Mouse (Mus musculus): Measurements from ENCODE around the gene Pex14. TPM values are rescaled to one million over a fixed set of nuclear protein-coding genes. Genes with fewer than 3 reads are reported as not detected.
A peak's percentile ranks its signal among the peaks of the same experiment; 100 is the strongest.

The Pex14 gene
- polyA plus RNA-seq, 1 experiment from 2014 or later = 56.8 TPM

GRCm38 (mm10) chr4:148960011-148960410, 139.7 kb downstream of the Pex14 start:
- H3K4me1 ChIP-seq = no peaks in the 10 kb centered on the region; the same call in 1 of the 2 replicates
- no peak overlapping the region for H3K4me2 ChIP-seq (replicated peaks)
- 79% methylated on average over 12 of the region's 12 CpGs for WGBS
- H3K36me3 ChIP-seq = peaks cover 21% of the 10 kb centered on the region
- peaks cover 6% of the 10 kb centered on the region for H3K27me3 ChIP-seq (replicated peaks)
- H3K27ac ChIP-seq = no peak overlapping the region
- H3K9me3 ChIP-seq = no peaks in the 10 kb centered on the region
- ATAC-seq (ENCODE audit: low FRiP score, low read depth) = no peak
- no peak overlapping the region for H3K4me3 ChIP-seq
- H3K9ac ChIP-seq = no peak overlapping the region

DNA sequence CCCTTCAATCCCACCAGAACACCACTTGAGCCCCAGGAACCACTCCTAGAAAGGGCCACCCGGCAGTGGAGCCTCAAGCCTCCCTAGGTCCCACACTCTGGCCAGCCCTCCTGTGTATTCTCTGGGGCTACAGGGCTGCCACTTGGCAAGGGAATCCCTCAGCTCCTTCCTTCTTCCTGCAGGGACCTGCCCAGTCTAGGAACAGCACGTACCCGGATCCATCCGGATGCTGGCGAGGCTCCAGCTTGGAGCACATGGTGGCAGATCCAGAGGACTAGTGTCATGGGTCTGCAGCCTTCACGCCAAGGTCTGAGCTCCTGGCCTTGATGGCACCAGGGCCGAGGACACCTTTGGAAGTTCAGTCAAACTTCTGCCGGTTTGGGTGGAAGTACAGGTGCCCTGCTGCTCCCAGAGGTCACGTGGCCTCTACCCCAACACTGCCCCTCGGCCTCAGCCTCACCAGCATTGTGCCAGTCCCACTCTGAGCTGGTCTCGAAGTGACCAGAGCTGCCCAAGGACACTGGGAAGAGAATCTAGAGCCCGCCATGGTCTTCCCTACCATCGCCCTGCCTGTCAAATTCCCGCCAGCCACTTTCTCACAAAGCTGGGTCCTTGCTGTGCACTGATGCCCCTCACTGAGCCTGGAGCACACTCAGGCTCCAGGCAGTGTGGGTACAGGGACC, 144.4 kb downstream of the Pex14 start:
- WGBS = 87% methylated on average over 14 of the region's 14 CpGs
- no peaks in the 10 kb centered on the region for H3K9me3 ChIP-seq
- H3K27ac ChIP-seq = no peak overlapping the region
- H3K27me3 ChIP-seq (replicated peaks) = peaks cover 44% of the 10 kb centered on the region
- peaks cover 4% of the 10 kb centered on the region; the same call in 1 of the 2 replicates for H3K36me3 ChIP-seq
- peaks cover 28% of the 10 kb centered on the region for H3K4me1 ChIP-seq
- no peak overlapping the region for H3K9ac ChIP-seq
- H3K4me2 ChIP-seq (replicated peaks) = no peak overlapping the region
- H3K4me3 ChIP-seq = no peak overlapping the region
- no peak for ATAC-seq (ENCODE audit: low FRiP score, low read depth)

DNA sequence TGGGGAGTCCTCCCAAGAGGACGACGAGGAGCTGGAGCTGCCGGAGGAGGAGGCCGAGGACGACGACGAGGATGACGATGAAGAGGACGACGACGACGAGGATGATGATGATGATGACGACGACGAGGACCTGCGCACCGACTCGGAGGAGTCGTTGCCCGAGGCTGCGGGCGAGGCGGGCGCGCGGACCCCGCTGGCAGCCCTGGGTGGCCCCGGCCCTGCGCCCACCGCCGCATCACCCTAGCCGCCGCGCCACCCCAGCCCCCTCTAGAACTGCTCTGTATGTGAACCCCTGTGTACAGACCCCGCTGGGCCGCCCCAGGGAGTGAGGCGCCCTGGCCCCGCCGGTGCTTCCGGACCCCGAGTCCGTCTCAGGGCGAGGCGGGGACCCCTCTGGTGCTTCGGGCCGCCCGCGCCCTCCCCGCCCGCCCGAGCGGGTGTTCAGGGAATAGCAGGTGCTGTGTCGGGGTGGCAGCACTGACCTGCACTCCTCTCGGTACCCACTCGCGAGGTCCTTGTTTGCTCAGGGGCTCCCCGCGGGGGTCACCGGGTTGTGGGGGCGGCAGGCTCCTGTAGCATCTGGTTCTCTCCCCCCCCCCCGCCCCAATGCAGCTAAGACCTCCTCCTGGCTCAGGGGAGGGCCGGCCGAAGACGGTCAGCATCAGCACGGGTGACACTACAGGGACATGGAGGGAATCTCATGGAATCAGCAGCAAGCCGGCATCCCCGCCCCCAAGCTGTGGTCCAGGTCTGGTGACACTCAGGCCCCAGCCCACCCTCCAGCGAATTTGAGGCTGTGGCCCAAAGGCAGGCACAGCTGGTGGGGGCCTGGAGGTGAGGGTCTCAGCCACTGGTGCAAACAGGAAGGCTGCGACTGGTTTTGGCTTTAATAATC, 147.1 kb downstream of the Pex14 start:
- Histone ChIP-seq H3K27me3 (replicated peaks) (peaks cover 71% of the 10 kb centered on the region), H3K9me3 (no peaks in the 10 kb centered on the region), H3K27ac (no peak overlapping the region), H3K4me2 (replicated peaks) (peak overlapping the region; percentile 73), H3K36me3 (no peaks in the 10 kb centered on the region; the same call in none of the 2 replicates), H3K4me1 (peaks cover 33% of the 10 kb centered on the region), H3K9ac (peak overlapping the region; percentile 51), H3K4me3 (peak overlapping the region; percentile 32)
- peak; percentile 30; the same call in 1 of the 2 replicates for ATAC-seq (ENCODE audit: low FRiP score, low read depth)
- WGBS = 2% methylated on average over 69 of the region's 69 CpGs

DNA sequence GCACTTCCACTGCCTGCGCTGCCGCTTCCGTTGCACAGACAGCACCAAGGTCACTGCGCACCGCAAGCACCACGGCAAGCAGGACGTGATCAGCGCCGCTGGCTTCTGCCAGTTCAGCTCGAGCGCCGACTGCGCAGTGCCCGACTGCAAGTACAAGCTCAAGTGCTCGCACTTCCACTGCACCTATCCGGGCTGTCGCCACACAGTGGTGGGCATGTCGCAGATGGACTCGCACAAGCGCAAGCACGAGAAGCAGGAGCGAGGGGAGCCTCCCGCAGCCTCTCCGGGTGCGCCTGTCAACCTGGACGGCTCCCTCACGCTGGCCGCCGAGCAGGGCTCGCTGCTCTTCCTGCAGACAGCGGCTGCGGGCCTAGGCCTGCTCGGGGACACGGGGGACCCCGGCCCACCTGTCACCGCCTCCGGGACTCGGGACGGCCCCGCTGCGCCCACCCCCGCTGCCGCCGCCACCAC, 147.8 kb downstream of the Pex14 start:
- ATAC-seq (ENCODE audit: low FRiP score, low read depth) = peak; percentile 24; the same call in 1 of the 2 replicates
- H3K4me1 ChIP-seq = peaks cover 33% of the 10 kb centered on the region

DNA sequence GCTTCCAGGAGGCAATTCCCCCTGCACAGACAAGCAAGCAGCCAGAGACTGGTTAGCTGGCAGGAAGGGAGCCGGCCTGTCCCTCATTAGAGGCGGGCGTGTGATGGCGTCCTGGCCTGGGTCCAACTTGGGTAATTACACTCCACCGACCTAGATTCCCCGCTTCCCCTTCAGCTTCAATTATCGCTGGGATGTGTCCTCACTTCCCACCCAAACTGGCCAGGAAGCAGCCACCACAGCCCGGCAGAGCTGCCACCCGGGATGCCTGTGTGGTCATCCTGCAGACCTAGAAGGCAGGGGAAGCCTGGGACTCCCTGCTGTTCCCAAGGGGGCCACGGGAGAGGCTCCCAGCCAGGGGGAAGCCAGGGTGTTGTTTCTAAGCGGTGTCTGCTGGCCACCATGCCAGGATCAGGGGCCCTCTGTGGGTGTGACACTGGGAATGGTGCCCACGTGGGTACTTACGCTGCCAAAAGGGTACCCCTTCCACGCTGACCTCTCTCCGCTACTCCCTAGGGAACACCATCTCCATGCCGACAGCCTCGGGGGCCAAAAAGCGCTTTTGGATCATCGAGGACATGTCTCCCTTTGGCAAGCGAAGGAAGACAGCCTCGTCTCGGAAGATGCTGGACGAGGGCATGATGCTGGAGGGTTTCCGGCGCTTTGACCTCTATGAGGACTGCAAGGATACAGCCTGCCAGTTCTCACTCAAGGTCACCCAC, 148.6 kb downstream of the Pex14 start:
- Histone ChIP-seq H3K4me1 (peaks cover 33% of the 10 kb centered on the region), H3K4me2 (replicated peaks) (peak overlapping the region; percentile 73), H3K36me3 (peaks cover 4% of the 10 kb centered on the region), H3K9ac (no peak overlapping the region), H3K27me3 (replicated peaks) (peaks cover 73% of the 10 kb centered on the region), H3K4me3 (no peak overlapping the region; the same call in 1 of the 2 replicates), H3K9me3 (no peaks in the 10 kb centered on the region), H3K27ac (no peak overlapping the region)
- no peak for ATAC-seq (ENCODE audit: low FRiP score, low read depth)
- 29% methylated on average over 25 of the region's 25 CpGs for WGBS

More for the DNA sequence above, 147.8 kb downstream of the Pex14 start:
- H3K4me3 ChIP-seq = peak overlapping the region; percentile 32
- H3K4me2 ChIP-seq (replicated peaks) = peak overlapping the region; percentile 73
- peaks cover 73% of the 10 kb centered on the region for H3K27me3 ChIP-seq (replicated peaks)
- no peaks in the 10 kb centered on the region for H3K9me3 ChIP-seq
- peak overlapping the region; percentile 51; the same call in 1 of the 2 replicates for H3K9ac ChIP-seq
- H3K27ac ChIP-seq = no peak overlapping the region
- 1% methylated on average over 41 of the region's 44 CpGs for WGBS
- H3K36me3 ChIP-seq = peaks cover 4% of the 10 kb centered on the region

GRCm38 (mm10) chr4:148950487-148950886, 149.2 kb downstream of the Pex14 start:
- no peak for ATAC-seq (ENCODE audit: low FRiP score, low read depth)
- peaks cover 33% of the 10 kb centered on the region for H3K4me1 ChIP-seq
- no peak overlapping the region for H3K4me2 ChIP-seq (replicated peaks)
- WGBS = 80% methylated on average over 6 of the region's 6 CpGs
- H3K27me3 ChIP-seq (replicated peaks) = peaks cover 72% of the 10 kb centered on the region
- H3K4me3 ChIP-seq = no peak overlapping the region
- no peaks in the 10 kb centered on the region for H3K9me3 ChIP-seq
- peaks cover 4% of the 10 kb centered on the region for H3K36me3 ChIP-seq
- H3K27ac ChIP-seq = no peak overlapping the region
- H3K9ac ChIP-seq = no peak overlapping the region

DNA sequence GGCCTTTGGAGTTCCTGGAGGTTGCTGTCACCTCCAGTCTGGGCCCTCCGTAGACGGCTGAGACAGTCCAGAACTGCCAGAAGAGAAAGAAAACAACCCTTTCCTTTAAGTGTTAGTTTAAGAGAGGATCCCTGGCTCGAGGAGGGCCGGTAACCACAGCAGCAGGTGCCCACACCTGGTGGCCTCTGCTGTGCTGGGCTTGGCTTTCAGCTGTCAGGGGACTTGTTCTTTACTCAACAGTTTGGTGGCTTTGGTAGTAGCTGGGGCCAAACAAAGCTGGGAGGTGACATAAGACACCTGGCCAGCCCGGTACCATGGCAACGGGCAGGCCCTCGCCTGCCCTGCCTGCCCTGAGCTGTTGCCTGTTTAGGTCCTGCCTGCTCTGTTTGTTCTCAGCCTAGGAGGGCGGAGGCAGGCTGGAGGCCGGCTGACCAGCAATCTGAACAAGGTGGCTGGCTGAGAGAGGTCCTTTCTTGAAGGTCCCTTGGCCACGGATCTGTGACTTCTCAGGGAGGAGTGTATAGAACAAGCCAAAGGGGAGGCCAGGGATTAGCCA, 151.8 kb downstream of the Pex14 start:
- Histone ChIP-seq H3K4me3 (no peak overlapping the region), H3K36me3 (peaks cover 7% of the 10 kb centered on the region), H3K9ac (no peak overlapping the region), H3K4me1 (peaks cover 32% of the 10 kb centered on the region), H3K4me2 (replicated peaks) (no peak overlapping the region), H3K27ac (no peak overlapping the region), H3K9me3 (no peaks in the 10 kb centered on the region), H3K27me3 (replicated peaks) (peaks cover 65% of the 10 kb centered on the region)
- WGBS = 55% methylated on average over 10 of the region's 10 CpGs
- ATAC-seq (ENCODE audit: low FRiP score, low read depth) = no peak

GRCm38 (mm10) chr4:148946071-148946470, 153.6 kb downstream of the Pex14 start:
- H3K4me2 ChIP-seq (replicated peaks) = no peak overlapping the region

DNA sequence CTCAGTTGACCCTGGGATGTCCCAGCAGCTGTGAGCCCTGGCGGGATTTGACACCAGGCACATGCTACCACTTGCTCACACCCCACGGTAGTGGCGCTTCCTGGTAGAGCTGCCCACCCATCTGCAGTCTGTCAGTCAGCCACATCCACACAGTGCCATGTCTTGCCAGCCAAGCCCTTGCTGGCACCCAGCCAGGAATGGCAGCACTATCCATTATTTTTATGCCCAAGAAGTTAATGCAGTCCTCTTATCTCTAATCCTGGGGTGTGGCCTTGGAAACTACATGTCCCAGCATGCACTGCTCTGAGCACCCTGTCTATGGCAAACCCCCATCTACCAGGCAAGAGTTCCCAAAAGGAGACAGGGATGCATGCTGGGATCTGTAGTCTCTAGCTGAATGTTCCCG, 154.2 kb downstream of the Pex14 start:
- no peak for ATAC-seq (ENCODE audit: low FRiP score, low read depth)
- no peak overlapping the region for H3K9ac ChIP-seq
- H3K27me3 ChIP-seq (replicated peaks) = peaks cover 46% of the 10 kb centered on the region
- no peaks in the 10 kb centered on the region for H3K9me3 ChIP-seq
- 75% methylated on average over 4 of the region's 4 CpGs for WGBS
- H3K4me3 ChIP-seq = no peak overlapping the region
- peaks cover 7% of the 10 kb centered on the region for H3K36me3 ChIP-seq
- no peak overlapping the region for H3K27ac ChIP-seq
- H3K4me2 ChIP-seq (replicated peaks) = no peak overlapping the region
- H3K4me1 ChIP-seq = peaks cover 19% of the 10 kb centered on the region

More at GRCm38 (mm10) chr4:148946071-148946470, 153.6 kb downstream of the Pex14 start:
- Histone ChIP-seq H3K36me3 (peaks cover 7% of the 10 kb centered on the region), H3K4me1 (peaks cover 19% of the 10 kb centered on the region), H3K9ac (no peak overlapping the region), H3K9me3 (no peaks in the 10 kb centered on the region), H3K27me3 (replicated peaks) (peaks cover 52% of the 10 kb centered on the region), H3K4me3 (no peak overlapping the region), H3K27ac (no peak overlapping the region)
- no peak for ATAC-seq (ENCODE audit: low FRiP score, low read depth)
- WGBS = 89% methylated on average over 8 of the region's 8 CpGs

- ATAC-seq (ENCODE audit: low FRiP score, low read depth) = no peak
- Histone ChIP-seq H3K27me3 (replicated peaks) (peaks cover 29% of the 10 kb centered on the region), H3K9me3 (no peaks in the 10 kb centered on the region), H3K27ac (no peak overlapping the region), H3K4me2 (replicated peaks) (no peak overlapping the region), H3K36me3 (peaks cover 16% of the 10 kb centered on the region), H3K4me3 (no peak overlapping the region), H3K9ac (no peak overlapping the region), H3K4me1 (peaks cover 30% of the 10 kb centered on the region)
- WGBS = 24% methylated on average over 5 of the region's 5 CpGs
Observed at GRCm38 (mm10) chr4:148943099-148943498, 156.6 kb downstream of the Pex14 start.

DNA sequence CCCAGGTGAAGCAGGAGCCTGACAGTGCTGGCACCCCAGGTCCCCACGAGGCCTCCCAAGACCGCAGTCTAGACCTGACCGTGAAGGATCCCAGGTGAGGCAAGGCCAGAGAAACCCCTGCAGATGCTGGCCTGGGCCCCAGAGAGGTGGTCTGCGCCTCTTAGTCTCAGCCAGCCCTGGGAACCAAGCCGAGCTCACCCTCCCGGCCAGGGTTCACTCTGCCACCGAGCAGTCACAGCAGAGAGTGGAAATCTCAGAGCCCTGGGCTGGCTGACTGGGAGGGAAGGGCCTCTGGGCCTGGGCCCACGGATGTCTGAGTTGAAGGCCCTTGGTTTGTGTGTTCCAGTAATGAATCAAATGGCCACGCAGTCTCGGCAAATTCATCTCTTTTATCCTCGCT, 158.4 kb downstream of the Pex14 start:
- ATAC-seq (ENCODE audit: low FRiP score, low read depth) = no peak
- Histone ChIP-seq H3K9me3 (no peaks in the 10 kb centered on the region), H3K4me3 (no peak overlapping the region), H3K27ac (no peak overlapping the region), H3K4me2 (replicated peaks) (peak overlapping the region; percentile 48; the same call in 1 of the 2 replicates), H3K4me1 (peaks cover 26% of the 10 kb centered on the region), H3K27me3 (replicated peaks) (peaks cover 39% of the 10 kb centered on the region), H3K36me3 (peaks cover 19% of the 10 kb centered on the region), H3K9ac (0 out of 2 replicates have a peak overlapping the region, but pooled peaks have one; percentile 17)
- WGBS = 35% methylated on average over 11 of the region's 11 CpGs

Data from neural tube, embryonic 12.5 days (tissue).